ENCODE assay signal across 20 mouse cellular contexts in the genomic region with DNA sequence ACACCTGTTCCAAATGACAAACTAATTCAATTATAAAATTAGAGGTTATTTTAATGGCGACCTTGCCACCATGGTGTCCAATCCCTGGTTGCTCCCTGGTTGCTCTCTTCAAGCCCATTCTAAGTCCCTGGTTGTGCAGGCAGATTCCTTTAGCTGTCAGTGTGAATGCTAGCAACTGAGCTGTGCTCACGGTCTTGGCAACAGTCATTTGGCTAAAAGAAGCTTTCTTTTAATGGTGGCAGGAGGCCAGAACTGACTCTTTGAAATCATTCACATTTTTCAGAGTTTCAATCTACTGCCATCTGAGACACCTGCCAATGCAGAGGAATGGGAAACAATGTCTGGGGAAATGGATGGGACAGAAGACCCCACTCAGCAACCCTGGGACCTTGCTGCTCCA. TPM values are rescaled to one million over a fixed set of nuclear protein-coding genes. Genes with fewer than 3 reads are reported as not detected.
DNase-seq lines count a peak whose midpoint lies in the region; ATAC-seq and TF ChIP-seq lines count a peak whose summit lies in the region.
"Had no signal": no experiment of that assay in that cellular context is flagged by ENCODE, and none has a peak within 500 bp of the region (broad histone marks: within the 10 kb centered on the region; RNA-seq: fewer than 3 reads in every experiment).

No protein-coding gene starts in this region.

- H3K9me3 ChIP-seq in forebrain, postnatal 0 days (ENCODE audit: low read length) = no peaks in the 10 kb centered on the region
- H3K9me3 ChIP-seq in forebrain, embryonic 10.5 days = peaks cover 12% of the 10 kb centered on the region; the same call in 1 of the 2 replicates
- H3K9me3 ChIP-seq: liver, embryonic 13.5 days; lung, embryonic 15.5 days had no signal

- H3K4me2 ChIP-seq in forebrain, postnatal 0 days (ENCODE audit: low read depth) = no peak overlapping the region
- H3K4me2 ChIP-seq: heart, embryonic 11.5 days; limb, embryonic 13.5 days; liver, embryonic 13.5 days; lung, embryonic 15.5 days; neural tube, embryonic 15.5 days had no signal

- ATAC-seq in forebrain, postnatal 0 days = peak; percentile 67

- H3K27me3 ChIP-seq in forebrain, postnatal 0 days (ENCODE audit: insufficient read depth, low read length) = no peaks in the 10 kb centered on the region
- no peaks in the 10 kb centered on the region for H3K27me3 ChIP-seq in forebrain, embryonic 10.5 days (ENCODE audit: poor library complexity, severe bottlenecking)
- H3K27me3 ChIP-seq: limb, embryonic 13.5 days; liver, embryonic 13.5 days; lung, embryonic 15.5 days; neural tube, embryonic 15.5 days had no signal

- H3K27ac ChIP-seq in forebrain, postnatal 0 days (ENCODE audit: low read depth, low read length) = peak overlapping the region; percentile 40; the same call in 1 of the 2 replicates
- H3K27ac ChIP-seq in forebrain, embryonic 10.5 days = no peak overlapping the region
- H3K27ac ChIP-seq: limb, embryonic 13.5 days; liver, embryonic 13.5 days; lung, embryonic 15.5 days; neural tube, embryonic 15.5 days had no signal

- no peaks in the 10 kb centered on the region for H3K4me1 ChIP-seq in forebrain, postnatal 0 days (ENCODE audit: insufficient read depth)
- no peaks in the 10 kb centered on the region for H3K4me1 ChIP-seq in forebrain, embryonic 10.5 days
- H3K4me1 ChIP-seq: liver, embryonic 13.5 days; lung, embryonic 15.5 days; neural tube, embryonic 15.5 days had no signal

- TF ChIP-seq CTCF in forebrain, postnatal 0 days (IDR thresholded peaks at IDR 0.05; ENCODE audit: low read depth) = no peak

- H3K36me3 ChIP-seq in forebrain, postnatal 0 days (ENCODE audit: insufficient read depth) = no peaks in the 10 kb centered on the region
- H3K36me3 ChIP-seq in forebrain, embryonic 10.5 days (replicated peaks) = no peaks in the 10 kb centered on the region
- H3K36me3 ChIP-seq: limb, embryonic 13.5 days; liver, embryonic 13.5 days; lung, embryonic 15.5 days; neural tube, embryonic 15.5 days had no signal

- H3K4me3 ChIP-seq in forebrain, postnatal 0 days (ENCODE audit: low read depth, low read length) = no peak overlapping the region
- no peak overlapping the region for H3K4me3 ChIP-seq in forebrain, embryonic 10.5 days
- H3K4me3 ChIP-seq: limb, embryonic 13.5 days; liver, embryonic 13.5 days; lung, embryonic 15.5 days; neural tube, embryonic 15.5 days had no signal

- peak; percentile 66 for DNase-seq in forebrain, postnatal 0 days
- no peak for DNase-seq in forebrain, embryonic 10.5 days (ENCODE audit: extremely low spot score, low spot score)
- peak; percentile 55 to 62 for DNase-seq in left cerebral cortex, postnatal 14 days (ENCODE audit: low spot score in 2 of 2)
- no peak for DNase-seq in left cerebral cortex, adult 11 months (ENCODE audit: low spot score)
- peak; percentile 67 for DNase-seq in Muller cell, postnatal 12 days (ENCODE audit: inconsistent ontology term)
- DNase-seq in brain, adult 2 months (ENCODE audit: low read depth, low spot score) = peak; percentile 54
- DNase-seq in kidney, postnatal 36 days = no peak
- DNase-seq: adrenal gland, adult 8-10 months; cerebellum, adult 11-12 months; heart, postnatal 10 days; kidney, adult 18-20 months; kidney, postnatal 10 days; liver, embryonic 13.5 days; lung, postnatal 4 days; thymus, postnatal 36 days had no signal

- 45% methylated on average over 2 of the region's 2 CpGs for WGBS in forebrain, postnatal 0 days
- 77% methylated on average over 2 of the region's 2 CpGs for WGBS in forebrain, embryonic 10.5 days

- intact Hi-C loops in left cerebral cortex, postnatal 14 days (cut with DNase I) = no loop called here

- H3K9ac ChIP-seq in forebrain, postnatal 0 days = no peak overlapping the region
- H3K9ac ChIP-seq: limb, embryonic 13.5 days; liver, embryonic 13.5 days; lung, embryonic 15.5 days; neural tube, embryonic 15.5 days had no signal

RNA-seq across cellular contexts. Expression of a gene that starts 43.2 kb away (rescaled TPM):
- total RNA-seq in forebrain, postnatal 0 days (2014; rRNA removed) = 0.81 and 1.2 TPM in 2 replicates
- 0.47 and 0.50 TPM in 2 replicates for polyA plus RNA-seq in forebrain, postnatal 0 days (2015; fragmentation: Nextera tagmentation; extraction: Ambion mirVana)
- polyA plus RNA-seq in forebrain, embryonic 10.5 days (2016; fragmentation: Nextera tagmentation; extraction: Ambion mirVana) = not detected in 2 replicates
- 1 to 10 TPM; 1.1 to 1.2 TPM for total RNA-seq in left cerebral cortex, postnatal 14 days (2021)
- polyA plus RNA-seq: C2C12 had no signal

Comparison
In these comparisons a context has a peak if more than half of its experiments do, and no peak if none do; other contexts are left out.
1. DNase-seq: peak in forebrain, postnatal 0 days (single experiment), left cerebral cortex, postnatal 14 days (2 of 2), Muller cell, postnatal 12 days (single experiment) and brain, adult 2 months (single experiment); none in forebrain, embryonic 10.5 days (single experiment), left cerebral cortex, adult 11 months (single experiment) and kidney, postnatal 36 days (0 of 2).